Mouse (Mus musculus) testis, adult 2 months (tissue): Measurements from ENCODE around the gene Psmb9.

Source experiments
- CTCF ChIP-seq: fragments of 200-500 bp; IDR thresholded peaks from 2 replicates; pipeline ENCODE4 v1.5.1; 2012; ENCODE audit warnings: low read depth, mild to moderate bottlenecking, inconsistent platforms, low read length, moderate library complexity; ENCODE audit not compliant: control insufficient read depth, insufficient read depth, insufficient replicate concordance
- POLR2A ChIP-seq: fragments of 200-500 bp; IDR thresholded peaks from 2 replicates; pipeline ENCODE4 v1.6.1; 2012; ENCODE audit warnings: low read depth, mild to moderate bottlenecking, inconsistent platforms, low read length, moderate library complexity; ENCODE audit not compliant: control insufficient read depth

DNA sequence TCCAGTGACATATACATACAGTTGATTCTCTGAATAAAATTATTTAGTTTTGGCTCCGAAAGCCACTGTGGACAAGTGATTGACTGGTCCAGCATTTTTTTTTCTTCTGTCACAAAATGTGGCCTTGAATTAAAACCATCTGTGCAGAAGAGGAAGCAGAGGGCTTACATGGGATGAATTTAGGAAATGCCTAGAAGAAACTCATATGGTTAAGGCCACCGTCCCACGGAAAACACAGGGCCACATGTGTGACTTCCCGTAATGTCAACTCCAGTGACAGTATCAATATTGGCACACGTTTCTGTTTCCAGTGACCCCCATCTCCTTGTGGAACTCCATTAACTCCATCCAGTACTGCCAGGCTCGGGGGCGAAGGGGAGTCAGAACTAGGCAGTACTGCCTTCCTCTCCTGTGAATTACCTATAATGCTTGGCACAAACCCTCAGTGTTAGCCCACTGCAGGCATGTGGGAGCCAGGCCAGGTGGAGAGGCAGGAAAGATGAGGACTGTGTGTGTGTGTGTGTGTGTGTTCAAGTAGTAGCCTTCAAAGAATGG is 45.0 kb downstream of the Psmb9 start:
- no peak for TF ChIP-seq CTCF
- no peak for TF ChIP-seq POLR2A
